Mouse (Mus musculus) kidney, postnatal 14 days (tissue): ENCODE data around the gene Polr2i.
"Not testable (repeated sequence)": the region's sequence is repeated elsewhere in the genome, so short reads cannot be mapped to it uniquely, and the experiment has no call there.

Experiments used
- DNase-seq: peaks from one replicate; pipeline ENCODE4 v3.0.0; 2022; ENCODE audit warnings: mixed read lengths

Gene Polr2i

GRCm38 (mm10) chr7:30206364-30206763 lies 25.4 kb upstream of the Polr2i start:
- DNase-seq: not testable (repeated sequence)

- no peak for DNase-seq
Observed at GRCm38 (mm10) chr7:30211025-30211424, 20.7 kb upstream of the Polr2i start.

GRCm38 (mm10) chr7:30213881-30214280 lies 17.9 kb upstream of the Polr2i start:
- DNase-seq: no peak

- DNase-seq: peak; percentile 43
Observed at GRCm38 (mm10) chr7:30215875-30216274, 15.9 kb upstream of the Polr2i start.

- peak; percentile 82 for DNase-seq
Observed at GRCm38 (mm10) chr7:30216723-30217151, 15.0 kb upstream of the Polr2i start.

GRCm38 (mm10) chr7:30217277-30217676 lies 14.5 kb upstream of the Polr2i start:
- no peak for DNase-seq

GRCm38 (mm10) chr7:30219293-30220007 lies 12.3 kb upstream of the Polr2i start:
- DNase-seq: peak; percentile 86

GRCm38 (mm10) chr7:30220008-30220356 lies 11.8 kb upstream of the Polr2i start:
- DNase-seq: peak; percentile 70

- DNase-seq: no peak
Observed at GRCm38 (mm10) chr7:30221433-30221832, 10.3 kb upstream of the Polr2i start.

GRCm38 (mm10) chr7:30222205-30222604 lies 9.5 kb upstream of the Polr2i start:
- DNase-seq: no peak

- no peak for DNase-seq
Observed at GRCm38 (mm10) chr7:30224206-30224605, 7.5 kb upstream of the Polr2i start.

- no peak for DNase-seq
Observed at GRCm38 (mm10) chr7:30231328-30231668, 450 bp upstream of the Polr2i start.

GRCm38 (mm10) chr7:30232631-30233148 lies 942 bp downstream of the Polr2i start:
- peak; percentile 70 for DNase-seq

- peak; percentile 14 for DNase-seq
Observed at GRCm38 (mm10) chr7:30233387-30233786, 1.6 kb downstream of the Polr2i start.

GRCm38 (mm10) chr7:30234276-30234858 lies 2.6 kb downstream of the Polr2i start:
- DNase-seq: peak; percentile 81

GRCm38 (mm10) chr7:30235091-30235490 lies 3.3 kb downstream of the Polr2i start:
- no peak for DNase-seq

- no peak for DNase-seq
Observed at GRCm38 (mm10) chr7:30235625-30236024, 3.9 kb downstream of the Polr2i start, which contains the start of gene Ovol3. Gene Ovol3, minus strand, starts transcription at chr7:30235725.

- not testable (repeated sequence) for DNase-seq
Observed at GRCm38 (mm10) chr7:30237374-30237773, 5.6 kb downstream of the Polr2i start.

- DNase-seq: peak; percentile 53
Observed at GRCm38 (mm10) chr7:30251956-30252954, 20.5 kb downstream of the Polr2i start.

- no peak for DNase-seq
Observed at GRCm38 (mm10) chr7:30265041-30265440, 33.3 kb downstream of the Polr2i start.

- no peak for DNase-seq
Observed at GRCm38 (mm10) chr7:30265531-30265930, 33.8 kb downstream of the Polr2i start.

- DNase-seq: no peak
Observed at GRCm38 (mm10) chr7:30265935-30266334, 34.2 kb downstream of the Polr2i start.

GRCm38 (mm10) chr7:30266780-30267179 lies 35.0 kb downstream of the Polr2i start:
- no peak for DNase-seq
